Mouse (Mus musculus) olfactory bulb, adult 2 months (tissue): ENCODE measurements around the gene 9830107B12Rik.

Experiments used
- CTCF ChIP-seq: fragments of 200-500 bp; IDR thresholded peaks from 2 replicates; pipeline ENCODE4 v1.5.1; 2012; ENCODE audit warnings: low read depth, mild to moderate bottlenecking, low read length, moderate library complexity; ENCODE audit not compliant: insufficient read depth
- POLR2A ChIP-seq: fragments of 200-500 bp; IDR thresholded peaks from 2 replicates; pipeline ENCODE4 v1.6.1; 2012; ENCODE audit warnings: mild to moderate bottlenecking, low read depth, low read length, moderate library complexity; ENCODE audit not compliant: insufficient read depth

DNA sequence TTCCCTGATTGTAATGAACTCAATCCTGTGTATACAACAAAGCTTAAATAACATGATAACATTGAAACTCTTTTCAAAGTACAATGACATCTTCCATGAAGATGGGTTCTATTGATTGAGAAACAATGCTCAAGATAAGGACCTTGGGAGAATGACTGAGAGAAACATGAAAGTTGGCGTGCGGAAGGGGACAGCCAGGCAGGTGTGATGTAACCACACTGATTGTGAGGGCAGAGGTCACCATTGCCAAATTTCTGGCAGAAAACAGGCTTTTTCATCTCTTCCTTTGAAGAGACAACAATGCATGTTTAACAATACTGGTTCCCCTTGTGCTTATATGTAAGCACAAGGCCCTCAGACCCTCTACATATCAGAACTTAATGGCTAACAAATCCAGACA lies 13.3 kb downstream of the 9830107B12Rik start:
- TF ChIP-seq CTCF (no peak), POLR2A (no peak)
